Comparison of ENCODE assay signal across 17 mouse cellular contexts in genomic region chr10:12799416-12799815, GRCm38 (mm10).
"Had no signal": no experiment of that assay in that cellular context is flagged by ENCODE, and none has a peak within 500 bp of the region (broad histone marks: within the 10 kb centered on the region; RNA-seq: fewer than 3 reads in every experiment).

No protein-coding gene starts in this region.

- H3K4me2 ChIP-seq: limb, embryonic 12.5 days; limb, embryonic 15.5 days; liver, embryonic 11.5 days; lung, embryonic 14.5 days; midbrain, embryonic 13.5 days had no signal

- H3K27me3 ChIP-seq: limb, embryonic 12.5 days; limb, embryonic 15.5 days; midbrain, embryonic 13.5 days had no signal

- H3K9ac ChIP-seq: limb, embryonic 12.5 days; limb, embryonic 15.5 days; liver, embryonic 14.5 days; liver, postnatal 0 days; lung, embryonic 14.5 days; midbrain, embryonic 13.5 days had no signal

- H3K9me3 ChIP-seq: limb, embryonic 12.5 days; limb, embryonic 15.5 days; midbrain, embryonic 13.5 days had no signal

- DNase-seq: kidney, adult 9 months; kidney, postnatal 14 days; kidney, postnatal 4 days; left cerebral cortex, postnatal 4 days; liver, postnatal 0 days; lung, embryonic 14.5 days; right cerebral cortex, adult 18-20 months; right cerebral cortex, postnatal 25 days; thymus, adult 18-20 months; thymus, postnatal 36 days had no signal

- H3K36me3 ChIP-seq: limb, embryonic 12.5 days; limb, embryonic 15.5 days; midbrain, embryonic 13.5 days had no signal

- ATAC-seq: liver, postnatal 0 days; lung, postnatal 0 days; midbrain, embryonic 13.5 days had no signal

- H3K27ac ChIP-seq: limb, embryonic 12.5 days; limb, embryonic 15.5 days; liver, embryonic 14.5 days; macrophage; midbrain, embryonic 13.5 days had no signal

- H3K4me3 ChIP-seq: limb, embryonic 12.5 days; limb, embryonic 15.5 days; midbrain, embryonic 13.5 days had no signal
